Mouse (Mus musculus): ENCODE measurements around the gene Lce1i. TPM values are rescaled to one million over a fixed set of nuclear protein-coding genes. Genes with fewer than 3 reads are reported as not detected.

Lce1i gene
- polyA plus RNA-seq (2012) = not detected in 2 replicates

GRCm38 (mm10) chr3:92778799-92779198 is at the start of gene Lce1i:
TSS of gene Lce1i (minus strand) at chr3:92778899.

GRCm38 (mm10) chr3:92827108-92827507 is 48.4 kb upstream of the Lce1i start, which contains the start of gene Kprp:
TSS of gene Kprp (minus strand) at chr3:92827247.

GRCm38 (mm10) chr3:92807791-92808190 is 29.1 kb upstream of the Lce1i start, which contains the start of gene Lce1k:
TSS of gene Lce1k (minus strand) at chr3:92807891.

GRCm38 (mm10) chr3:92790414-92790813 is 11.7 kb upstream of the Lce1i start, which contains the start of gene Lce1j:
TSS of gene Lce1j (minus strand) at chr3:92790514.

GRCm38 (mm10) chr3:92764965-92765364 is 13.7 kb downstream of the Lce1i start, which contains the start of gene Lce1h:
TSS of gene Lce1h (minus strand) at chr3:92765065.

GRCm38 (mm10) chr3:92752238-92752637 is 26.5 kb downstream of the Lce1i start, which contains the start of gene Lce1g:
TSS of gene Lce1g (minus strand) at chr3:92752338.

GRCm38 (mm10) chr3:92738996-92739395 is 39.7 kb downstream of the Lce1i start, which contains the start of gene Gm38119:
TSS of gene Gm38119 (minus strand) at chr3:92739096.

Other genes with a start within 250 kb of the Lce1i start
- gene 2310046K23Rik, start 244.4 kb downstream of the Lce1i start, polyA plus RNA-seq (2012) = not detected in 2 replicates
- gene Ivl, start 205.2 kb downstream of the Lce1i start, polyA plus RNA-seq (2012) = 0.04 TPM in 1 of 2 replicates, not detected in the other
- gene Smcp, start 189.9 kb downstream of the Lce1i start, polyA plus RNA-seq (2012) = 0.07 TPM in 1 of 2 replicates, not detected in the other
- not detected in 2 replicates for gene 2210017I01Rik, start 171.4 kb downstream of the Lce1i start, polyA plus RNA-seq (2012)
- not detected in 2 replicates for gene Lce6a, start 157.2 kb downstream of the Lce1i start, polyA plus RNA-seq (2012)
- 0.10 TPM in 1 of 2 replicates, not detected in the other for gene Lce1a1, start 130.6 kb downstream of the Lce1i start, polyA plus RNA-seq (2012)
- not detected in 2 replicates for gene Lce1b, start 122.0 kb downstream of the Lce1i start, polyA plus RNA-seq (2012)
- gene Lce1a2, start 108.6 kb downstream of the Lce1i start, polyA plus RNA-seq (2012) = not detected in 2 replicates
- gene Lce1c, start 99.7 kb downstream of the Lce1i start, polyA plus RNA-seq (2012) = not detected in 2 replicates
- not detected in 2 replicates for gene Lce1d, start 91.7 kb downstream of the Lce1i start, polyA plus RNA-seq (2012)
- gene Lce1e, start 69.8 kb downstream of the Lce1i start, polyA plus RNA-seq (2012) = not detected in 2 replicates
- gene Lce1f, start 58.5 kb downstream of the Lce1i start, polyA plus RNA-seq (2012) = not detected in 2 replicates
- not detected in 2 replicates for gene Gm38119, start 39.8 kb downstream of the Lce1i start, polyA plus RNA-seq (2012)
- not detected in 2 replicates for gene Lce1g, start 26.6 kb downstream of the Lce1i start, polyA plus RNA-seq (2012)
- gene Lce1h, start 13.8 kb downstream of the Lce1i start, polyA plus RNA-seq (2012) = not detected in 2 replicates
- not detected in 2 replicates for gene Lce1j, start 11.6 kb upstream of the Lce1i start, polyA plus RNA-seq (2012)
- not detected in 2 replicates for gene Lce1k, start 29.0 kb upstream of the Lce1i start, polyA plus RNA-seq (2012)
- not detected in 2 replicates for gene Kprp, start 48.3 kb upstream of the Lce1i start, polyA plus RNA-seq (2012)
- not detected in 2 replicates for gene Lce1l, start 72.4 kb upstream of the Lce1i start, polyA plus RNA-seq (2012)
- not detected in 2 replicates for gene 2310050C09Rik, start 91.3 kb upstream of the Lce1i start, polyA plus RNA-seq (2012)
- not detected in 2 replicates for gene Lce3a, start 147.3 kb upstream of the Lce1i start, polyA plus RNA-seq (2012)
- gene Lce3b, start 154.1 kb upstream of the Lce1i start, polyA plus RNA-seq (2012) = not detected in 2 replicates
- not detected in 2 replicates for gene Lce3c, start 165.6 kb upstream of the Lce1i start, polyA plus RNA-seq (2012)
- gene Lce3d, start 178.5 kb upstream of the Lce1i start, polyA plus RNA-seq (2012) = not detected in 2 replicates
- not detected in 2 replicates for gene Lce3e, start 188.2 kb upstream of the Lce1i start, polyA plus RNA-seq (2012)
- not detected in 2 replicates for gene Lce3f, start 213.3 kb upstream of the Lce1i start, polyA plus RNA-seq (2012)
- not detected in 2 replicates for gene Crct1, start 236.8 kb upstream of the Lce1i start, polyA plus RNA-seq (2012)
- not detected in 2 replicates for gene Lce1m, start 240.2 kb upstream of the Lce1i start, polyA plus RNA-seq (2012)